7 mouse cellular contexts compared by ENCODE assay signal in genomic region chr11:98954801-98955706, GRCm38 (mm10). TPM values are rescaled to one million over a fixed set of nuclear protein-coding genes. Genes with fewer than 3 reads are reported as not detected.
DNase-seq lines count a peak whose midpoint lies in the region; ATAC-seq lines count a peak whose summit lies in the region.

No protein-coding gene starts in this region.

- no peak overlapping the region for H3K4me3 ChIP-seq in forebrain, embryonic 13.5 days
- peak overlapping the region; percentile 28 for H3K4me3 ChIP-seq in limb, embryonic 10.5 days
- no peak overlapping the region for H3K4me3 ChIP-seq in neural tube, embryonic 11.5 days (ENCODE audit: low read depth, low read length)

- ATAC-seq in forebrain, embryonic 13.5 days, result peak; percentile 42
- peak; percentile 13; the same call in 1 of the 2 replicates for ATAC-seq in neural tube, embryonic 11.5 days (ENCODE audit: insufficient read depth, low FRiP score, low TSS enrichment)

- no peaks in the 10 kb centered on the region for H3K9me3 ChIP-seq in forebrain, embryonic 13.5 days (replicated peaks)
- no peaks in the 10 kb centered on the region for H3K9me3 ChIP-seq in limb, embryonic 10.5 days (replicated peaks)
- no peaks in the 10 kb centered on the region for H3K9me3 ChIP-seq in neural tube, embryonic 11.5 days (ENCODE audit: control insufficient read depth, low read length)

- H3K27me3 ChIP-seq in forebrain, embryonic 13.5 days, result no peaks in the 10 kb centered on the region
- no peaks in the 10 kb centered on the region for H3K27me3 ChIP-seq in limb, embryonic 10.5 days (ENCODE audit: low read depth, poor library complexity, severe bottlenecking)
- H3K27me3 ChIP-seq in neural tube, embryonic 11.5 days (ENCODE audit: control insufficient read depth, insufficient read depth, low read length), result no peaks in the 10 kb centered on the region

- peaks cover 57% of the 10 kb centered on the region for H3K4me1 ChIP-seq in forebrain, embryonic 13.5 days
- H3K4me1 ChIP-seq in limb, embryonic 10.5 days, result peaks cover 71% of the 10 kb centered on the region
- peaks cover 39% of the 10 kb centered on the region for H3K4me1 ChIP-seq in neural tube, embryonic 11.5 days (ENCODE audit: control insufficient read depth, insufficient read depth, low read length)

- no peaks in the 10 kb centered on the region for H3K36me3 ChIP-seq in forebrain, embryonic 13.5 days (ENCODE audit: poor library complexity, severe bottlenecking)
- H3K36me3 ChIP-seq in limb, embryonic 10.5 days, result peaks cover 61% of the 10 kb centered on the region
- H3K36me3 ChIP-seq in neural tube, embryonic 11.5 days (ENCODE audit: control insufficient read depth, insufficient read depth, low read length), result 0 out of 2 replicates have a peak, but pooled peaks cover 2% of the 10 kb centered on the region

- H3K27ac ChIP-seq in forebrain, embryonic 13.5 days, result peak overlapping the region; percentile 75
- H3K27ac ChIP-seq in limb, embryonic 10.5 days, result peak overlapping the region; percentile 78
- peak overlapping the region; percentile 69 for H3K27ac ChIP-seq in neural tube, embryonic 11.5 days (ENCODE audit: low read depth, low read length)

- DNase-seq in thymus, postnatal 14 days, result peak; percentile 21
- no peak for DNase-seq in thymus, postnatal 0 days (ENCODE audit: low spot score)
- peak; percentile 45 for DNase-seq in limb, embryonic 10.5 days (ENCODE audit: low spot score)
- DNase-seq in neural tube, embryonic 11.5 days (ENCODE audit: low spot score), result no peak
- no peak for DNase-seq in right cerebral cortex, postnatal 4 days
- DNase-seq in spleen, postnatal 36 days (ENCODE audit: low spot score in 2 of 2), result no peak

- H3K4me2 ChIP-seq in forebrain, embryonic 13.5 days, result peak overlapping the region; percentile 44
- H3K4me2 ChIP-seq in neural tube, embryonic 11.5 days (ENCODE audit: low read depth), result 0 out of 2 replicates have a peak overlapping the region, but pooled peaks have one; percentile 33

- WGBS in forebrain, embryonic 13.5 days, result 12% methylated on average over 15 of the region's 17 CpGs
- 24% methylated on average over 15 of the region's 17 CpGs for WGBS in limb, embryonic 10.5 days
- 19% methylated on average over 15 of the region's 17 CpGs for WGBS in neural tube, embryonic 11.5 days

- peak overlapping the region; percentile 14; the same call in 1 of the 2 replicates for H3K9ac ChIP-seq in forebrain, embryonic 13.5 days
- H3K9ac ChIP-seq in neural tube, embryonic 11.5 days (ENCODE audit: low read length), result peak overlapping the region; percentile 24; the same call in 1 of the 2 replicates

RNA-seq across cellular contexts. Expression of gene Rara, which starts 27.4 kb away (rescaled TPM):
- polyA plus RNA-seq in thymus, postnatal 0 days (2015; fragmentation: Nextera tagmentation; extraction: Ambion mirVana), result 40.4 and 41.0 TPM in 2 replicates
- 8.7 and 10.2 TPM in 2 replicates for polyA plus RNA-seq in forebrain, embryonic 13.5 days (2015; fragmentation: Nextera tagmentation; extraction: Ambion mirVana)
- 38.4 and 43.7 TPM in 2 replicates for polyA plus RNA-seq in limb, embryonic 10.5 days (2016; fragmentation: Nextera tagmentation; extraction: Ambion mirVana)
- 73.2 and 75.1 TPM in 2 replicates for polyA plus RNA-seq in neural tube, embryonic 11.5 days (2014; fragmentation: Nextera tagmentation; extraction: Ambion mirVana)

RNA-seq across cellular contexts. Expression of gene Gjd3, which starts 27.8 kb away (rescaled TPM):
- polyA plus RNA-seq in thymus, postnatal 0 days (2015; fragmentation: Nextera tagmentation; extraction: Ambion mirVana), result 0.27 and 0.51 TPM in 2 replicates
- 0.21 TPM in 1 of 2 replicates, not detected in the other for polyA plus RNA-seq in forebrain, embryonic 13.5 days (2015; fragmentation: Nextera tagmentation; extraction: Ambion mirVana)
- 0.24 and 0.29 TPM in 2 replicates for polyA plus RNA-seq in limb, embryonic 10.5 days (2016; fragmentation: Nextera tagmentation; extraction: Ambion mirVana)
- polyA plus RNA-seq in neural tube, embryonic 11.5 days (2014; fragmentation: Nextera tagmentation; extraction: Ambion mirVana), result 0.57 TPM in 1 of 2 replicates, not detected in the other

RNA-seq across cellular contexts. Expression of gene Cdc6, which starts 47.5 kb away (rescaled TPM):
- polyA plus RNA-seq in thymus, postnatal 0 days (2015; fragmentation: Nextera tagmentation; extraction: Ambion mirVana), result 40.6 and 53.2 TPM in 2 replicates
- polyA plus RNA-seq in forebrain, embryonic 13.5 days (2015; fragmentation: Nextera tagmentation; extraction: Ambion mirVana), result 23.0 and 26.9 TPM in 2 replicates
- polyA plus RNA-seq in limb, embryonic 10.5 days (2016; fragmentation: Nextera tagmentation; extraction: Ambion mirVana), result 69.9 and 79.5 TPM in 2 replicates
- polyA plus RNA-seq in neural tube, embryonic 11.5 days (2014; fragmentation: Nextera tagmentation; extraction: Ambion mirVana), result 41.6 and 44.4 TPM in 2 replicates

Comparison
In these comparisons a context has a peak if more than half of its experiments do, and no peak if none do; other contexts are left out.
1. DNase-seq: peak in thymus, postnatal 14 days (single experiment) and limb, embryonic 10.5 days (single experiment); none in thymus, postnatal 0 days (single experiment), neural tube, embryonic 11.5 days (single experiment), right cerebral cortex, postnatal 4 days (single experiment) and spleen, postnatal 36 days (0 of 2).
2. Peak in every context shown above with its lines, with median percentiles within 50 percentile points of each other: H3K27ac ChIP-seq.